Mouse (Mus musculus): Measurements from ENCODE around the gene Mmd2. TPM values are rescaled to one million over a fixed set of nuclear protein-coding genes. Genes with fewer than 3 reads are reported as not detected.

Mmd2 gene
- polyA plus RNA-seq, 1 experiment from 2014 or later: 6.6 TPM

- Histone ChIP-seq H3K4me3 (ENCODE audit: low read depth, low read length) (no peak overlapping the region), H3K27ac (ENCODE audit: low read depth, low read length) (no peak overlapping the region), H3K27me3 (ENCODE audit: control insufficient read depth, insufficient read depth, low read length) (no peaks in the 10 kb centered on the region), H3K4me2 (ENCODE audit: low read depth, low read length, severe bottlenecking) (no peak overlapping the region), H3K4me1 (replicated peaks; ENCODE audit: control insufficient read depth, insufficient read depth, low read length) (no peaks in the 10 kb centered on the region), H3K9ac (ENCODE audit: low read length) (no peak overlapping the region), H3K9me3 (ENCODE audit: control insufficient read depth, low read length) (peaks cover 3% of the 10 kb centered on the region; the same call in 1 of the 2 replicates), H3K36me3 (ENCODE audit: control insufficient read depth, insufficient read depth, low read length) (no peaks in the 10 kb centered on the region)
- DNase-seq (ENCODE audit: low spot score) (no peak), ATAC-seq (replicated peaks; ENCODE audit: low FRiP score) (no peak)
- WGBS: 89% methylated on average over 1 of the region's 1 CpGs
Observed at GRCm38 (mm10) chr5:142564606-142565005, 44.0 kb downstream of the Mmd2 start.

DNA sequence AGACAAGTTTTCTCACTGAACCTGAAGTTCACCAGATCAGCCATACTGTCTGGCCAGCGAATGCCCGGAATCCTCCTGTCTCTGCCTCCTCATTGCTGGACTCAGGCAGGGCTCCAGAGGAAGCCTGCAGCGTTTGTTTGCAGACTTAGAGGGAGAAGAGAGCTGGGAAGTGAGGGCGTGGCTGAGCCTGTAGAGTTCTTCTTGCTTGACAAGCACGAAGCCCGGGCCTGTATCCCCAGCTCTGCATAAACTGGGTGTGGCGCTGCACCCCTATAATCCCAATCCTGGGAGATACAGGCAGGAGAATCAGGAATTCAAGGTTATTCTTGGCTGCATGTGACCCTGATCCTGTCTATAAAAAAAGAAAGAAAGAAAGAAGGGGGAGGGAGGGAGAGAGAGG, 48.3 kb downstream of the Mmd2 start:
- 56% methylated on average over 7 of the region's 7 CpGs for WGBS
- Histone ChIP-seq H3K27me3 (ENCODE audit: control insufficient read depth, insufficient read depth, low read length) (no peaks in the 10 kb centered on the region), H3K4me3 (ENCODE audit: low read depth, low read length) (no peak overlapping the region), H3K9ac (ENCODE audit: low read length) (no peak overlapping the region), H3K4me2 (ENCODE audit: low read depth, low read length, severe bottlenecking) (no peak overlapping the region), H3K36me3 (ENCODE audit: control insufficient read depth, insufficient read depth, low read length) (no peaks in the 10 kb centered on the region), H3K4me1 (replicated peaks; ENCODE audit: control insufficient read depth, insufficient read depth, low read length) (no peaks in the 10 kb centered on the region), H3K27ac (ENCODE audit: low read depth, low read length) (no peak overlapping the region), H3K9me3 (ENCODE audit: control insufficient read depth, low read length) (no peaks in the 10 kb centered on the region)
- ATAC-seq (replicated peaks; ENCODE audit: low FRiP score): no peak
- DNase-seq (ENCODE audit: low spot score): no peak

- Histone ChIP-seq H3K9ac (ENCODE audit: low read length) (no peak overlapping the region), H3K27me3 (ENCODE audit: control insufficient read depth, insufficient read depth, low read length) (no peaks in the 10 kb centered on the region), H3K4me2 (ENCODE audit: low read depth, low read length, severe bottlenecking) (no peak overlapping the region), H3K27ac (ENCODE audit: low read depth, low read length) (no peak overlapping the region), H3K4me1 (replicated peaks; ENCODE audit: control insufficient read depth, insufficient read depth, low read length) (no peaks in the 10 kb centered on the region), H3K4me3 (ENCODE audit: low read depth, low read length) (no peak overlapping the region), H3K9me3 (ENCODE audit: control insufficient read depth, low read length) (no peaks in the 10 kb centered on the region), H3K36me3 (ENCODE audit: control insufficient read depth, insufficient read depth, low read length) (no peaks in the 10 kb centered on the region)
- ATAC-seq (replicated peaks; ENCODE audit: low FRiP score) (0 out of 2 replicates have a peak, but pooled peaks have one; percentile 73), DNase-seq (ENCODE audit: low spot score) (peak; percentile 92)
- 28% methylated on average over 21 of the region's 21 CpGs for WGBS
Observed at GRCm38 (mm10) chr5:142557397-142558067, 51.1 kb downstream of the Mmd2 start.

DNA sequence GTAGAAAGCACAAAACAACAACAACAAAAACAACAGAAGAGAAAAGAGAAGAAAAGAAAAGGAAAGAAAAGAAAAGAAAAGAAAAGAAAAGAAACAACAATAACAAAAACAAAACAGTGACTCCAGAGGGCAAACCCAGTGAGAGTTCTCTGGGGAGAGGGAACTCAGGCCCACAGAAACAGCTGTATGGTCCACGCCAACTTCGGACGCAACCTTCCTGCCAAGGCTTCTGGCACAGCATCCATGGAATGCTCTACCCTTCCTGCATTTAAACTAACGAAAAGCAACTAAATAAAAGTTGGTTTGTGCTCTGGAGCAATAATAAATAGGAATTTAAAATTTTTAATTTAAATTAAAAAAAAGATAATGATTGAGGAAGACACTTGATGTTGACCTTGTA, 51.9 kb downstream of the Mmd2 start:
- no peak overlapping the region for H3K4me2 ChIP-seq (ENCODE audit: low read depth, low read length, severe bottlenecking)
- H3K36me3 ChIP-seq (ENCODE audit: control insufficient read depth, insufficient read depth, low read length): no peaks in the 10 kb centered on the region
- H3K9ac ChIP-seq (ENCODE audit: low read length): no peak overlapping the region
- no peaks in the 10 kb centered on the region for H3K9me3 ChIP-seq (ENCODE audit: control insufficient read depth, low read length)
- WGBS: 94% methylated on average over 4 of the region's 4 CpGs
- H3K27ac ChIP-seq (ENCODE audit: low read depth, low read length): no peak overlapping the region
- no peaks in the 10 kb centered on the region for H3K4me1 ChIP-seq (replicated peaks; ENCODE audit: control insufficient read depth, insufficient read depth, low read length)
- ATAC-seq (replicated peaks; ENCODE audit: low FRiP score) (no peak), DNase-seq (ENCODE audit: low spot score) (no peak)
- H3K4me3 ChIP-seq (ENCODE audit: low read depth, low read length): no peak overlapping the region
- no peaks in the 10 kb centered on the region for H3K27me3 ChIP-seq (ENCODE audit: control insufficient read depth, insufficient read depth, low read length)

DNA sequence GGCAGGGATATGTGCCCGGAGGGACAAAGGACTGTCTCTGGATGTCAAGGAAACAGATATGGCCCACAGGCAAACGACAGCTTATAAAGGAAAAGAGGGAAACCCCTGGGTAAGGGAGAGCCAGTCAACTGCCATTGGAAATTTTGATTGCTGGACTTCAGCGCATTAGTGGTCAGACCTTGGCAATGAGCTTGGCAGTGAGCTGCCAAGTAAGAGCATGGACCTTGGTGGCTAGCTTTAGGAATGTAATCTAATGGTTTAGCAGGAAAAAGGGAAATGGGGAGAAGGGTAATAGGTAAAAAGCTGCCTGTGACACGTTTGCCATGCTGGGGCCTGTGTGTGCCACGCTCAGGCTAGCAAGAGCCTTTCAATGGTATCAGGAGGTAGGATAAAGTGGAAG, 52.7 kb downstream of the Mmd2 start:
- DNase-seq (ENCODE audit: low spot score) (no peak), ATAC-seq (replicated peaks; ENCODE audit: low FRiP score) (no peak)
- Histone ChIP-seq H3K36me3 (ENCODE audit: control insufficient read depth, insufficient read depth, low read length) (no peaks in the 10 kb centered on the region), H3K4me2 (ENCODE audit: low read depth, low read length, severe bottlenecking) (no peak overlapping the region), H3K4me3 (ENCODE audit: low read depth, low read length) (no peak overlapping the region), H3K27me3 (ENCODE audit: control insufficient read depth, insufficient read depth, low read length) (no peaks in the 10 kb centered on the region), H3K27ac (ENCODE audit: low read depth, low read length) (no peak overlapping the region), H3K9ac (ENCODE audit: low read length) (no peak overlapping the region), H3K4me1 (replicated peaks; ENCODE audit: control insufficient read depth, insufficient read depth, low read length) (no peaks in the 10 kb centered on the region), H3K9me3 (ENCODE audit: control insufficient read depth, low read length) (no peaks in the 10 kb centered on the region; the same call in 1 of the 2 replicates)
- 80% methylated on average over 5 of the region's 5 CpGs for WGBS

- 2% methylated on average over 71 of the region's 80 CpGs for WGBS
- Histone ChIP-seq H3K4me1 (replicated peaks; ENCODE audit: control insufficient read depth, insufficient read depth, low read length) (peaks cover 8% of the 10 kb centered on the region), H3K4me3 (ENCODE audit: low read depth, low read length) (peak within 1 kb of the TSS; percentile 52), H3K27me3 (ENCODE audit: control insufficient read depth, insufficient read depth, low read length) (peaks cover 7% of the 10 kb centered on the region), H3K9me3 (ENCODE audit: control insufficient read depth, low read length) (no peaks in the 10 kb centered on the region; the same call in 1 of the 2 replicates), H3K9ac (ENCODE audit: low read length) (peak within 1 kb of the TSS; percentile 54), H3K27ac (ENCODE audit: low read depth, low read length) (no peak within 1 kb of the TSS), H3K4me2 (ENCODE audit: low read depth, low read length, severe bottlenecking) (peak within 1 kb of the TSS; percentile 91), H3K36me3 (ENCODE audit: control insufficient read depth, insufficient read depth, low read length) (no peaks in the 10 kb centered on the region)
- DNase-seq (ENCODE audit: low spot score) (peak; percentile 98), ATAC-seq (replicated peaks; ENCODE audit: low FRiP score) (peak; percentile 93)
Observed at GRCm38 (mm10) chr5:142550706-142551652, 57.6 kb downstream of the Mmd2 start, which contains the start of gene Radil. Gene Radil (minus strand): TSS chr5:142551098.

- peaks cover 8% of the 10 kb centered on the region for H3K4me1 ChIP-seq (replicated peaks; ENCODE audit: control insufficient read depth, insufficient read depth, low read length)
- ATAC-seq (replicated peaks; ENCODE audit: low FRiP score) (no peak; the same call in none of the 2 replicates), DNase-seq (ENCODE audit: low spot score) (peak; percentile 73)
- no peak overlapping the region for H3K27ac ChIP-seq (ENCODE audit: low read depth, low read length)
- no peaks in the 10 kb centered on the region; the same call in 1 of the 2 replicates for H3K9me3 ChIP-seq (ENCODE audit: control insufficient read depth, low read length)
- H3K9ac ChIP-seq (ENCODE audit: low read length): peak overlapping the region; percentile 54
- H3K4me3 ChIP-seq (ENCODE audit: low read depth, low read length): peak overlapping the region; percentile 52
- peaks cover 7% of the 10 kb centered on the region for H3K27me3 ChIP-seq (ENCODE audit: control insufficient read depth, insufficient read depth, low read length)
- peak overlapping the region; percentile 91 for H3K4me2 ChIP-seq (ENCODE audit: low read depth, low read length, severe bottlenecking)
- H3K36me3 ChIP-seq (ENCODE audit: control insufficient read depth, insufficient read depth, low read length): no peaks in the 10 kb centered on the region
- WGBS: under 1% methylated on average over 31 of the region's 31 CpGs
Observed at GRCm38 (mm10) chr5:142549961-142550705, 58.5 kb downstream of the Mmd2 start.

GRCm38 (mm10) chr5:142549441-142549840, 59.2 kb downstream of the Mmd2 start:
- Histone ChIP-seq H3K4me3 (ENCODE audit: low read depth, low read length) (no peak overlapping the region), H3K27me3 (ENCODE audit: control insufficient read depth, insufficient read depth, low read length) (peaks cover 7% of the 10 kb centered on the region), H3K9ac (ENCODE audit: low read length) (no peak overlapping the region), H3K4me2 (ENCODE audit: low read depth, low read length, severe bottlenecking) (no peak overlapping the region), H3K4me1 (replicated peaks; ENCODE audit: control insufficient read depth, insufficient read depth, low read length) (peaks cover 8% of the 10 kb centered on the region), H3K27ac (ENCODE audit: low read depth, low read length) (no peak overlapping the region), H3K9me3 (ENCODE audit: control insufficient read depth, low read length) (no peaks in the 10 kb centered on the region; the same call in 1 of the 2 replicates), H3K36me3 (ENCODE audit: control insufficient read depth, insufficient read depth, low read length) (no peaks in the 10 kb centered on the region)
- DNase-seq (ENCODE audit: low spot score) (no peak), ATAC-seq (replicated peaks; ENCODE audit: low FRiP score) (no peak)
- WGBS: 49% methylated on average over 9 of the region's 9 CpGs
